Mouse (Mus musculus): ENCODE measurements around the gene Snapc5.
"Not testable (repeated sequence)": the region's sequence is repeated elsewhere in the genome, so short reads cannot be mapped to it uniquely, and the experiment has no call there.

Gene Snapc5

DNA sequence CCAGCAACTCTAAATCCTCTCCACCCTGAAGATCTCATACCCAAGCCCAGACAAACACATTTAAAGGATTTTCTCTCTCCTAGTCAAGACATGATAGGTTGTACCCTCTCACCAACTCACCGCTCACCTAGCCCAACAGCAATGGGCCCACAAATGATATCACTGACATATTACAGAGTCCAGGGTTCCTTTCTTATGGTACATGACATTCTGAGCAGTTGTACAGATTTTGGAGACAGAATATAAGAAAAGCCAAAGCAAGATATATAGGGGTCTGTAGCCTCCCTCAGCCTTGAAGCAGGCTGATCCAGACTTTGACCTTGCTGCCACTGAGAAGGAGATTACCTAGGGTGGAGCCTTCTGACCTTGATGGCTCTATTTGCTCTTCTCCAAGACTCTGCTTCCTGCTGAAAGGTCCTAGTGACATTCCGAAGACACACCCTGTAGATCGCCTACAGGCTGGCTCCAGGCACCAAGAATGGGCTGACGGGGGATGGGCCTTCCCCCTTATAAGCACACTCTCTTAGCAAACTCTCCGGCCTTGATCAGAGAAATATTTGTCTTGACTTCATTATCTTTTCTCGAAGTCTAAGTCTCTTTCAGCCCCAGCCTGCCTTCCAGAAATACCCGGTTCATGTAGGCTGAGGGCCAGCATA is 19.8 kb downstream of the Snapc5 start:
- in situ Hi-C loops (cut with MboI; ENCODE audit: low sequenced_read_pairs) = not testable (repeated sequence)

DNA sequence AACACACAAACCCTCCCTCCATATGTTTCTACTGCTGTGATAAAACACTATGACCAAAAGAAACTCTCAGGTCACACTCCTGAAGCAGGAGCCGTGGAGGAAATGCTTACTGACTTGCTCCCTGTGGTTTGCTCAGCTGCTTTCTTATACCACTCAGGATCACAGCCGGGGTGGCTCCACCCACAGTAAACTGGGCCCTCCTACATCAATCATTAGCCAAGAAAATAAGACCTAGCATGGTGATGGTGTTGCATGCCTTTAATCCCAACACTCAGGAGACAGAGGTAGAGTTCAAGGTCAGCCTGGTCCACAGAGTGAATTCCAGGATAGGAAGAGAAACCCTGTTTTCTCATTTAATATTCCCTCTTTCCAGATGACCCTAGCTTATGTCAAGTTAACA is 20.8 kb downstream of the Snapc5 start:
- in situ Hi-C loops (cut with MboI; ENCODE audit: low sequenced_read_pairs) = no loop called here

DNA sequence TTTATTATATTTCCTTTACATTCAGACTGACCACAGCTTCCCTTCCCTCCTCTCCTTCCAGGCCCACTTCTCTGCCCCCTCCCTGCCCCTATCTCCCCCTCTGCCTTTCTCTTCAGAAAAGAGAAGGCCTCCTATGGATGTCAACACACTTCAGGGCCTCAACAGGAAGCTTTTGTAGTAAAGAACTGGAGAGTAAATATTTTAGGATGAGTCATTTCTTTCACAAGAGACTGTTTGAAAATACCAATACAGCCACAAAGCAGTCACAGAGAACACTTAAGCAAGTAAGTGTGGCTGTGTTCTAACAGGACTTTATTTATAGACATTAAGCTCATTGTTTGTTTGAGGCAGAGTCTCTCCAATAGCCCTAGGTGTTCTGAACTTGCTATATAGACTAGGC is 23.3 kb downstream of the Snapc5 start:
- in situ Hi-C loops (cut with MboI; ENCODE audit: low sequenced_read_pairs) = no loop called here

DNA sequence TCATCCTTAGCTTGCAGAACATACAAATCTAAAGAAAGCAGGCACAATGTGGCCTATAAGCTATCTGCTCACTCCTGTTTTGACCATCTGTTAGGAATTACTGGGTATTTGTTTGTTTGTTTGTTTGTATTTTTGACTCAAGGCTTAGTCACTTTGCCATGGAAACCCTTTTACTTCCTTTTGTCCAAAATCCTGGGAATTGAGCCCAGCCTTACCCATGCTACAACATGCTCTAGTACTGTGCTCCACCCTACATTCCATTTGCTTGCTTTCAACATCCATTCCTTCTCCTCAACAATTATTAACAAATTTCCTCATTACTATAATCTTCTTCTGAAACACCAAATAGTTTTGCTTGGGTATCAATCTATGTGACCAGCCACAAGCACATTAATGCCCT is 23.8 kb downstream of the Snapc5 start:
- in situ Hi-C loops (cut with MboI; ENCODE audit: low sequenced_read_pairs) = no loop called here

DNA sequence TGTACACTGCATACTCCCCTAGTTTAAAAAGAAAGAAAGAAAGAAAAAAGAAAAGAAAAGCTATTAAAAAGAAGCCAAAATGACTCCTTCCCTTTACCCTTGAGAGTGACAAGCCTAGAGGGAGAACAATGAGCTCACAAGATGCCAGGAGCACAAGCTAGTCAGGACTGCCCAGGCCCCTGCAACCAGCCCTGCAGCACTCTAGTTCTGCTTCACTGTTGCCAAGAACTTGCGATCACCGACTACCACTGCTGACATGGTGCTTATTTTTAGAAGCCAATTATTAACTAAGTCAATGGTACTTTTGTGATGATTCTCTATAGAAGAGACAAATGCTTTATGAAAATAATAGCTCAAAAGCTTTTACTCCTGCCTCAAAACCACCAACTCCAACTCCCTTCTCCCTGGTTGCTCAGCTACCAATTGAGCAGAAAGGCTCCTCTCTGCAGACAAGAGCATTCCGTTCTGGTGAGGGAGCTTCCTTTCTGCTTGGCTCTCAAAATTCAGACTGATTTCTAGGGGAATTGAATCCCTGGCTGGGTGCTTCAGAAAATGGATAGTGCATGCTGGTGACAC is 28.5 kb downstream of the Snapc5 start:
- in situ Hi-C loops (cut with MboI; ENCODE audit: low sequenced_read_pairs) = no loop called here

DNA sequence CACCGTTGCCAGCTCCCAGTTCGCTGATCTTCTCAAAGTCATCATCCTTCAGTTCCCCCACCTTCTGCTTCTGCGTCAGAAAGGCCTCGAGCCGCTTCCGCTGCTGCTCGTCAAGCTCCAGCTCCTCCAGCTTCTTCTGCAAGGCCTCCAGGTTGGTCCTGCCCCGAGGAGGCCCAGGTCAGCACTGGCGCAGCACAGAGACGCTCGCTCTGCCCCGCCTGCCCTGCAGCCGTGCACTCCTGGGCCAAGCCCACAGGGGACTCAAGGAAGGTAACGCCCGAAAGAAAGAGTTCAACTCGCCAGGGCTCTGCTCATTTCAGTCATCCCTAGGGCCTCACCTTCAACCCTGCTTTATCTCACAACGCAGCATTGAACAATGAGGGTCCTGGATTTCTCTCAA is 35.4 kb downstream of the Snapc5 start:
- in situ Hi-C loops (cut with MboI; ENCODE audit: low sequenced_read_pairs) = no loop called here

DNA sequence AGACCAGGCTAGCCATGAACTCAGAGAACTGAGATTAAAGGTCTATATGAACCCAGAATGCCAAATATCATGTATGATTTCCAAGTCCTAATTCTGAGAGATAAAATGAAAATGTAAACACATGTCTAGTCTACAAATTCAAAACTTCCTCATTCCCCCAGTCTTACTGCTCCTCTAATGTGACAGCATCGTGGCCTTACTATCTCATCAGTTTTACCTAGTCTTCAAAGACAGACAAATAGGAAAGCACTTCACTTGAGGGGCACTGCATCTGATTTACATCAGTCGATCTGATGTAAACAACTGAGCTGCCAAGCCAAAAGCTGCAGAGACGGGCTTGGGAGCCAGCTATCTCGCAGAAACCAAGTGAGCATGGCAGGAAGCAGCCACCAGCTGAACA is 37.0 kb downstream of the Snapc5 start:
- in situ Hi-C loops (cut with MboI; ENCODE audit: low sequenced_read_pairs) = no loop called here

DNA sequence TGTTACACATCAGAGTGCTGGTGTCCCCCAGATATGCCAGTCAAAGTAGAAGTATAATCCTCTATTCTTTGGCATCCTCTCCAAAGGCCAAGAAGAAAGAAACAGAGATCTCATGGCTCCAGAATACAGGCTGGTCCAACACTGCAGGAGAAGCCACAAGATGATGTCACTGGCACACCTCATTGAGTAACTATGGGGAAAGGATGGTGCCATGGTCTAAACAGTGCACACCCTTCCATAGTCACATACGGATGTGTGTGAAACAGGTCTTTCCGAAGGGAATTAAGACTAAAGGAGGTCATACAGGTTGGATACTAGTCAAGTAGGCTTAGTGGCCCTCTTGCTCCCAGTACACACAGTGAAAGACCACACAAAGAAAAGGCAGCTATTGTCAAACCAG is 37.6 kb downstream of the Snapc5 start:
- in situ Hi-C loops (cut with MboI; ENCODE audit: low sequenced_read_pairs) = no loop called here

DNA sequence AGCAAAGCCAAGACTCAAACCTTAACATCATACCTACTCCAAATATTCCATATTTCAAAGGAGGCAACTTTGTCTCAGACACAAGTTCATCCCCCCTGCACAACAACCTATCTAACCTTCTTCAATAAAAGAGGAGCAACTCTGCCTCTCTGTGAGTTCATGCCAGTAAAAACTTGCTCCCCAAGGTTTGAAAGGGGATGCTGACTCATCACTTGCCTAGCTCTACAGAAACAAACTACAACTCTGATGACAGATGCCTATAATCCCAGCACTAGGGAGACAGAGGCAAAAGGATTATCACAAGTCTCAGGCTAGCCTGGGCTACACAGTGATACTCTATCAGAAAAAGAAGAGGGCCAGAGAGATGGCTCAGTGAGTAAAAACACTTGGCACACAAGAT is 38.8 kb downstream of the Snapc5 start:
- in situ Hi-C loops (cut with MboI; ENCODE audit: low sequenced_read_pairs) = no loop called here

DNA sequence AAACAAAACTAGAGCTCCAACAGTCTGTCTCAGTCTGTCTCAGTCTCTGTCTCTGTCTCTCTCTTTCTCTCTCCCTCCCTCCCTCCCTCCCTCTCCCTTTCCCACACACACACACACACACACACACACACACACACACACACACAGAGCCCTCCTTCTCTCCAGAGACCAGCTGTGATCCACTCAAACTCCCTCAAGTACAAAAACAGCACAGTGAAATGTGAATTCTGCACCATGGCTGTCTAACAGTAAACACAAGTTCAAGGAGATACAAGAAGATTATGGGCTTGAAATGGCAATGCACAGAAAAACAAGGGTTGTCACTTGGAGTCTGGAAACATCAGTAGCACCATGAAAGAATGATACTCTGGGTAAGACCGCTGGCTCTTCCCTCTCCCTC is 40.2 kb downstream of the Snapc5 start:
- in situ Hi-C loops (cut with MboI; ENCODE audit: low sequenced_read_pairs) = no loop called here

DNA sequence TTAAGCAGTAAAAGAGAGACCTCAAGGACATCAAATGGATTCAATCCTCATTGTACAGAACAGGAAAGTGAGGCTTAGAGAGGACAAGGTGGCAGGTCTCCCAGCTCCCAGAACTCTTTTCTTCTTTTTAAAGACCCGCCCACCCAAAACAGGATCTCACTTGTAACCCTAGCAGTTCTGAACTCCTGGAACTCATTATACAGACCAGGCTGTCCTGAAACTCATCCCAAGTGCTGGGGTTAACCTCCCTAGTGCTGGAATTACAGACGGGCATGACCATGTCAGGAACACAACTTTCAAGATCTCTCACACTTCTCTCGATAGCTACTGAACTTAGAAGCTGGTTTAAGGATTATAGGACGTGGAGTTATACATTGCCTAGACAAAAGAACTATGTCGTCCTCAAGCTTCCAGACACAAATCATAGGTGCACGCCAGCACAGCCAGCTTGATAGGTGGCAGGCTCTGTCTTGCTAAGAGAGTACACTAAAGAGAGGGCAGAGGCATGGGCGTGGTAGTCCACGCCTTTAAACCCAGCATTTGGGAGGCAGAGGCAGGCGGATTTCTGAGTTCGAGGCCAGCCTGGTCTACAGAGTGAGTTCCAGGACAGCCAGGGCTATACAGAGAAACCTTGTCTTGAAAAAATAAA is 40.8 kb downstream of the Snapc5 start:
- in situ Hi-C loops (cut with MboI; ENCODE audit: low sequenced_read_pairs) = no loop called here

DNA sequence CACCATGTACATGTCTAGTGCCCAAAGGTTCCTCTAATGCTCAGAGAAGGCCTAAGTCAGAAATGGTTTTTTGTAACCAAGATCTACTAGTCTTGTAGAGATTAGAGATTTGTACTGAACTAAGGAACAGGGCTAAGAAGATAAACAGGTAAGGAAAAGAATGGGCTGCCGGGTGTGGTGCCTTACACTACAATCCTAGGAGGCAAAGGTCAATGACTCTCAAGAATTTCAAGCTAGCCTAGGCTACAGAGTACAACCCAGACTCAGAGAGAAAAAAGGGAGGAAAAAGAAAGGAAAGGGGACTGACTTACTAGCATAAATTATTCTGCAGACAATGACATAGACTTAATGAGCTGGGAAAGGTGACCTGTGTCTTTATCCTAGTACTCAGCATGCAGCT is 41.5 kb downstream of the Snapc5 start:
- in situ Hi-C loops (cut with MboI; ENCODE audit: low sequenced_read_pairs) = no loop called here

DNA sequence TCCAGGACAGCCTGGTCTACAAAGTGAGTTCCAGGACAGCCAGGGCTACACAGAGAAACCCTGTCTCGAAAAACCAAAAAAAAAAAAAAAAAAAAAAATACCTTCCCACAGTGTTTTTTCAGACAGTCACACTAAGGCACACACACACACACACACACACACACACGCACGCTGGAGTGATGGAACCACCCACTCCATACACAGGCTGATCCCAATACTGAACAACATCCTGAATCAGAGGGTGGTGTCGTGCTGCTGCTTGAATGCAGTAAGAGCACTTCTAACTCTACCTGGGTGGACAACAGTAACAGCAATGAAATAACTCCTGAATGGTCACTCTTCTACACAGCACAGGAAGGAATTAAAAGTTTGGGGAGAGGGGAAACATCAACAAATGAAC is 42.4 kb downstream of the Snapc5 start:
- in situ Hi-C loops (cut with MboI; ENCODE audit: low sequenced_read_pairs) = no loop called here

DNA sequence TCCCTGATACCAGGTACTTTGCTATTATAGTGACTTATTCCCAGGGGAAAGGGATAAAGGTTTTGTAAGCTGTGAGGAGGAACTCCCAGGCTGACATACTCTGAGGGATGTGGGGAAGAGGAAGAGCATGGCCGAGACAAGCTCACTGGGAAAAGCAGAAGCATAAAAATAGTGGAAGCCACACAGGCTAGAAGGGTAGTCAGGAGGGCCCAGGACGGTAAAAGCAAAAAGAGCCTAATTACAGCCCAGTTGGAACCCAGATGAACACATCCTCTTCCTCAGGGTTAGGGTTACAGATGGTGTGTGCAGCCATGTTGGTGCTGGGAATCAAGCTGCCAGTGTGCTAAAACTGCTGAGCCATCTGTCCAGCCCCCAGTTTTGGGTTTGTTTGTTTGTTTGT is 43.0 kb downstream of the Snapc5 start:
- in situ Hi-C loops (cut with MboI; ENCODE audit: low sequenced_read_pairs) = no loop called here

DNA sequence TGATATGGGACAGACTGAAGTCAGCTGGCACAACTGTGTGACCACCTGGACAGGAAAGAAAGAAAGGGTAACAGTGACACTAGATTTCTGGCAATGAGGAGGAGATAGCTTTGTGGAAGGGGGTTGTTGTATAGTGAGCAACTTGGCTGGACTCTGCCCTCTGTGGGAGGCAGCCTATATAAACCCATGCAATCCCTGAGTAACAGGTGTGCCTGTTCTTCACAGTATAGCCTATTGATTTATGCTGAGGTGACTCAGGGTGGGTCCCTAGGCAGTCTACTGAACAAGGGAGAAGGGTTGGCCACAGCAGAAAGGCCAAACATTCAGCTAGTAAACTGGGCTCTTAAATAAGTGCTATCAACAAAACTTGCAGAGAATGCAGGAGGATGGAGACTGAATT is 46.7 kb downstream of the Snapc5 start:
- in situ Hi-C loops (cut with MboI; ENCODE audit: low sequenced_read_pairs) = no loop called here

DNA sequence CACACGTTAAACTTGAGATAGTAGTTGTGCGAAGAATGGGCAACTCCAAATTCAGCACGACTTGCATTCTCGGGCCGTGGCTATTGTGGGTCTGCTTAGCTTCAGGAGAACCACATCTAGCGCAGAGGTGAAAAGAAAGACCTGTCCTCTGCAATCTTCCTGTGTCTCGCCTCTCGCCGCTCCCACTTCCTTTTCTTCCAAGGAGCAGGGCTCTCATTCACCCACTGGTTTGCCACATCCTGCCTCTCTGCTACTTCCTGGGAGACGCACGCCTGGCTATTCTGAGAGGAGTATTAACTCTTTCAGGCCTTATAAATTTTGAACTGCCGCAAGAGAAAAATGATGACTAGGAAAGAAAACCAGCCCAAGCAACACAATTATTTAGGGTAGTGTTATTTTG is 48.7 kb downstream of the Snapc5 start:
- in situ Hi-C loops (cut with MboI; ENCODE audit: low sequenced_read_pairs) = no loop called here

DNA sequence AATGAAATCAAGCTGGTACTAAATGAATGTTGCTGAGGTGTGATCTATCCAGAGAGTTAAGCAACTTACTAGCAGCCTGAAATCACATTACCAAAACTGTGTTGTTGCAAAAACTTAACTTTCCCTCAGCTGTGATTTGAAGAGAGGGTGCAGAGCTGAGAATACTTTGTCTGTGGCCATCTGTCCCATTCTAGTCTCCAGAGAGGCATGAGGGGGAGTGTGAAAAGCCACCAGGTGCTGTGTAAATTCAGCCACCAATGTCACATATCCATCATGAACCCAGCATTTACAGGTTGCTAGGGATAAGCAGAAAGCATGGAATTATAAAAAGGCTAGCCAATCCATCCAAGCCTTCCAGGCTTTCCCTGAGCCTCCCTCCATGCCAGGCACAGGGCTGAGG is 49.9 kb downstream of the Snapc5 start:
- in situ Hi-C loops (cut with MboI; ENCODE audit: low sequenced_read_pairs) = no loop called here

DNA sequence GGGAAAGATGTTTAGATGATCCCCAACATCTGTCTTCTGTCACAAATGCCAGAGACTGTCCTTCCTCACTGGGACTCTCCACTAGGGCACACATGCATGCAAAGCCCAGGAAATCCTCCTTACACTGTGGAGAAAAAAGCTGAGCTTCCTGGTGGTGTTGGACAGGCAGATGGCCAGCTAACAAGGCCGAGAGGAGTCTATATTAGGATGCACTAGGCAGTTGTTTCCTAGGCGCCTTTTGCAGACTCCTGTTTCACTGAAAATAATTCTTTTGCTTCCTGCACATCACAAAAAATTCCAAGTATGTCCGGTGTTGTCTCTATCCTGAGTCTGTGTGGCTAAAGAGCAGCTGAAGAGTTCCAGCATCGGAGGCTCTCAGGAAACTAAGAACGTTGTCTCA is 52.1 kb downstream of the Snapc5 start:
- in situ Hi-C loops (cut with MboI; ENCODE audit: low sequenced_read_pairs) = no loop called here

DNA sequence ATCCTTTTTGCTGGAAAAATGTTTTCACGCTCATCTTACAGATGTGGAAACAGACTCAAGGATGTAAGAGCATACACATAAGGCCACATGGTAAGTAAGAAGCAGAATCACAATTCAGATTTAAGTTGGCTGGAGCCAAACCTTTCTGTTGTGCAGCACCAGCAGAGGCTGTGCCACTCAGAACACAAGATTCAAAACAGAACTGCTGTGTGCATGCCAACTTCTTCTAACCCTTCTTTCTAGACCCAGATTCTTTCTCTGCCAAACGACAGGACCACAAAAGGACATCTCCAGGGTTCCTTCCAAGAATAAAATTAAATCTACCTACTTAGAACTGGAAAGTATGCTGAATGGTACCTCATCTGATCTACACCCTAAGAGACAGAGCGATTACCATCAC is 52.6 kb downstream of the Snapc5 start:
- in situ Hi-C loops (cut with MboI; ENCODE audit: low sequenced_read_pairs) = no loop called here

DNA sequence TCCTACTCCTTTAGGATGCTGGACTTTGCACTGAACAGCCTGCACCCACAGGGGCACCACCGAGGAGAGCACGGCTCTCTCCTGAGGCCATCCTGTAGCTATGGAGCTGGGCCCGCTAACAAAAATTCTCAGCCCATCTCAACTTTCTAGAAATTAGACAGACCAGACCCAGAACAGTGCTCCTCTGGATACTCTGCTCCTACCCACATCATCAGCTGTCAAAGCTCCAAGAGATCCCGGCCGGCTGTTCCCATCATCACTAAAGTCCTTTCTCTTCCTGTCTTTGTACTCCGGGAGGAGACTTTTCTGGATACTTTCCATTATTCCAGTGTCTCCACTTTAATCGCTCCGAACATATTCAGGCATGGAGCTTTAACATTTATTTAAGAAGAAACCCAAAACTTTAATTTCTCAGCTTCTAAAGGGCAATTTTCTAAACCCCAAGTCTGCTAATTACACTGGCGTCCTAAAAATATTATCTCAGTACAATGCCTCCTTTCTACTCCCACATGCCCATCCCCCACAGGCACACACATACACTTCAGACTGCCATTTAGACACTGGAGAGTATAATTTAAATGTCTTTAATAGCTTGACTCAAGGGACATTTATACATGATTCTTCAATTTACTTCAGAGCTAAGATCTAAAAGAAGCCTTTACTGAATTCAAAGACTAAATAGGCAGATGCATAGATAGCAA is 53.3 kb downstream of the Snapc5 start:
- in situ Hi-C loops (cut with MboI; ENCODE audit: low sequenced_read_pairs) = no loop called here
